Mouse (Mus musculus) forebrain, embryonic 11.5 days (tissue): ENCODE data around the gene Ulk4. TPM values are rescaled to one million over a fixed set of nuclear protein-coding genes. Genes with fewer than 3 reads are reported as not detected.

ENCODE experiments used
- ATAC-seq: fragments of 200-750 bp; cut with Nextera tagmentation; replicated peaks from 2 replicates; pipeline ENCODE4 v1.8.0; 2017; ENCODE audit warnings: moderate TSS enrichment; ENCODE audit not compliant: low FRiP score
- DNase-seq: peaks from one replicate; pipeline ENCODE4 v3.0.0-alpha.2; 2017; ENCODE audit warnings: low spot score
- H3K27ac ChIP-seq: fragments of 300-500 bp; sonication (generic); 2 replicates; pipeline ENCODE4 v1.5.1; 2014; ENCODE audit warnings: low read depth, low read length
- H3K27me3 ChIP-seq: fragments of 300-500 bp; sonication (generic); 2 replicates; pipeline ENCODE4 v1.6.1; 2014; ENCODE audit warnings: mild to moderate bottlenecking, low read length, mixed read lengths; ENCODE audit not compliant: control insufficient read depth, insufficient read depth
- H3K36me3 ChIP-seq: fragments of 300-500 bp; sonication (generic); 2 replicates; pipeline ENCODE4 v1.6.1; 2014; ENCODE audit warnings: mild to moderate bottlenecking, low read length, moderate library complexity, mixed read lengths; ENCODE audit not compliant: control insufficient read depth, insufficient read depth
- H3K4me1 ChIP-seq: fragments of 300-500 bp; sonication (generic); replicated peaks from 2 replicates; pipeline ENCODE4 v1.6.1; 2014; ENCODE audit warnings: low read length, mixed read lengths; ENCODE audit not compliant: control insufficient read depth, insufficient read depth
- H3K4me2 ChIP-seq: fragments of 300-500 bp; sonication (generic); 2 replicates; pipeline ENCODE4 v1.6.1; 2014; ENCODE audit warnings: low read depth, mild to moderate bottlenecking, low read length, moderate library complexity, mixed read lengths; ENCODE audit not compliant: severe bottlenecking
- H3K4me3 ChIP-seq: fragments of 300-500 bp; sonication (generic); 2 replicates; pipeline ENCODE4 v1.5.1; 2014; ENCODE audit warnings: low read depth, low read length
- H3K9ac ChIP-seq: fragments of 300-500 bp; sonication (generic); 2 replicates; pipeline ENCODE4 v1.6.1; 2014; ENCODE audit warnings: low read length
- H3K9me3 ChIP-seq: fragments of 300-500 bp; sonication (generic); 2 replicates; pipeline ENCODE4 v1.6.1; 2016; ENCODE audit warnings: low read length, mixed read lengths; ENCODE audit not compliant: control insufficient read depth
- WGBS: fragments of 180-500 bp; shearing (Covaris S2); extraction: QIAGEN DNeasy Blood & Tissue Kit; methylation state at CpG from one replicate; pipeline ENCODE4 v1.1.7; 2014; 5-methylcytosine and 5-hydroxymethylcytosine counted together
- polyA plus RNA-seq: library from polyadenylated mRNA; unstranded; fragments of >200 nt; fragmentation: Nextera tagmentation; extraction: Ambion mirVana; gene quantifications from 2 replicates; pipeline ENCODE4 v1.2.1, GENCODE M21; 2014

Ulk4 gene
- polyA plus RNA-seq, 1 experiment from 2014 or later, result 163 TPM

- no peaks in the 10 kb centered on the region for H3K9me3 ChIP-seq
- H3K4me2 ChIP-seq, result peak overlapping the region; percentile 89; the same call in 1 of the 2 replicates
- peaks cover 16% of the 10 kb centered on the region for H3K4me1 ChIP-seq
- no peaks in the 10 kb centered on the region for H3K27me3 ChIP-seq
- peak overlapping the region; percentile 94 for H3K4me3 ChIP-seq
- H3K9ac ChIP-seq, result peak overlapping the region; percentile 93
- H3K36me3 ChIP-seq, result no peaks in the 10 kb centered on the region; the same call in 1 of the 2 replicates
- 3% methylated on average over 6 of the region's 58 CpGs for WGBS
- peak overlapping the region; percentile 88 for H3K27ac ChIP-seq
- ATAC-seq (no peak), DNase-seq (no peak)
Observed at GRCm38 (mm10) chr9:120933587-120933885, 343.5 kb downstream of the Ulk4 start.

GRCm38 (mm10) chr9:120932797-120933586, 344.0 kb downstream of the Ulk4 start:
- H3K36me3 ChIP-seq, result no peaks in the 10 kb centered on the region; the same call in 1 of the 2 replicates
- H3K9ac ChIP-seq, result peak overlapping the region; percentile 93
- H3K4me1 ChIP-seq, result peaks cover 16% of the 10 kb centered on the region
- no peaks in the 10 kb centered on the region for H3K9me3 ChIP-seq
- peak overlapping the region; percentile 88 for H3K27ac ChIP-seq
- peak overlapping the region; percentile 6; the same call in 1 of the 2 replicates for H3K4me2 ChIP-seq
- H3K4me3 ChIP-seq, result peak overlapping the region; percentile 94
- H3K27me3 ChIP-seq, result no peaks in the 10 kb centered on the region
- DNase-seq (peak; percentile 99), ATAC-seq (peak; percentile 86)
- 6% methylated on average over 57 of the region's 78 CpGs for WGBS

GRCm38 (mm10) chr9:120932371-120932770, 344.6 kb downstream of the Ulk4 start:
- no peaks in the 10 kb centered on the region for H3K9me3 ChIP-seq
- H3K4me3 ChIP-seq, result no peak overlapping the region
- 18% methylated on average over 6 of the region's 6 CpGs for WGBS
- H3K27me3 ChIP-seq, result no peaks in the 10 kb centered on the region
- peaks cover 10% of the 10 kb centered on the region for H3K4me1 ChIP-seq
- H3K4me2 ChIP-seq, result peak overlapping the region; percentile 6; the same call in 1 of the 2 replicates
- H3K27ac ChIP-seq, result no peak overlapping the region
- no peak for ATAC-seq
- H3K9ac ChIP-seq, result no peak overlapping the region
- no peaks in the 10 kb centered on the region for H3K36me3 ChIP-seq
- DNase-seq, result peak; percentile 58

- Histone ChIP-seq H3K9ac (no peak overlapping the region), H3K36me3 (no peaks in the 10 kb centered on the region), H3K9me3 (no peaks in the 10 kb centered on the region), H3K4me1 (peaks cover 7% of the 10 kb centered on the region), H3K4me2 (no peak overlapping the region), H3K27ac (no peak overlapping the region), H3K4me3 (no peak overlapping the region), H3K27me3 (no peaks in the 10 kb centered on the region)
- DNase-seq (no peak), ATAC-seq (no peak)
- WGBS, result 59% methylated on average over 8 of the region's 8 CpGs
Observed at GRCm38 (mm10) chr9:120930811-120931210, 346.2 kb downstream of the Ulk4 start.

GRCm38 (mm10) chr9:120930021-120930420, 347.0 kb downstream of the Ulk4 start:
- Histone ChIP-seq H3K9ac (no peak overlapping the region), H3K27ac (no peak overlapping the region), H3K36me3 (no peaks in the 10 kb centered on the region), H3K4me1 (peaks cover 2% of the 10 kb centered on the region; the same call in 1 of the 2 replicates), H3K4me2 (no peak overlapping the region), H3K9me3 (no peaks in the 10 kb centered on the region), H3K4me3 (no peak overlapping the region), H3K27me3 (0 out of 2 replicates have a peak, but pooled peaks cover 2% of the 10 kb centered on the region)
- WGBS, result 88% methylated on average over 12 of the region's 12 CpGs
- ATAC-seq, result no peak
- no peak for DNase-seq

DNA sequence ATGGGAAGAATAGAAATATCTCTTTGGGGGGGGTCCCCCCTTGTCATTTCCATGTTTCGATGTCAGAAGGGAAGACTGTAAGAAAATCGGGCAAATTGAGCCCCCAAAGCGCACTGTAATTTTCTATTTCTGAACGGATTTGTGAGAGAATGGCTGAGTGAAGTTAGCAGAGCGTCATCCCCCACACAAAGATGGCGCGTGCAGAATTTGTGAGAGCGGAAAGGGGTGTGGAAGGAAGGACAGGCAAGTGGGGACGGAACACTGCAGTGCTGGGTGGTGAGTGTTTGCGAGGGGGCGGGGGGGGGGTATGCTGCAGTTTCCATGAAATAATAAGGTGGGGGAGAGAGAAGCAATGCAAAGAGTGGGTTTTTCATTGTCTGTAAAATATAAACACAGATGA, 347.9 kb downstream of the Ulk4 start, which contains the start of gene Ctnnb1:
Ctnnb1 (plus strand) TSS at position 136 of the 400 bp plus-strand sequence.
- H3K27ac ChIP-seq, result no peak within 1 kb of the TSS
- H3K4me3 ChIP-seq, result no peak within 1 kb of the TSS
- H3K4me1 ChIP-seq, result peaks cover 2% of the 10 kb centered on the region; the same call in 1 of the 2 replicates
- ATAC-seq, result no peak
- no peaks in the 10 kb centered on the region for H3K36me3 ChIP-seq
- no peak within 1 kb of the TSS for H3K4me2 ChIP-seq
- WGBS, result 44% methylated on average over 11 of the region's 11 CpGs
- no peak within 1 kb of the TSS for H3K9ac ChIP-seq
- no peaks in the 10 kb centered on the region for H3K9me3 ChIP-seq
- DNase-seq, result no peak
- 0 out of 2 replicates have a peak, but pooled peaks cover 2% of the 10 kb centered on the region for H3K27me3 ChIP-seq

- Histone ChIP-seq H3K9ac (no peak overlapping the region), H3K36me3 (no peaks in the 10 kb centered on the region), H3K4me2 (no peak overlapping the region), H3K4me1 (no peaks in the 10 kb centered on the region; the same call in 1 of the 2 replicates), H3K9me3 (no peaks in the 10 kb centered on the region), H3K27me3 (0 out of 2 replicates have a peak, but pooled peaks cover 2% of the 10 kb centered on the region), H3K4me3 (no peak overlapping the region), H3K27ac (no peak overlapping the region)
- 30% methylated on average over 9 of the region's 9 CpGs for WGBS
- DNase-seq (no peak), ATAC-seq (no peak)
Observed at GRCm38 (mm10) chr9:120926939-120927606, 349.9 kb downstream of the Ulk4 start.

DNA sequence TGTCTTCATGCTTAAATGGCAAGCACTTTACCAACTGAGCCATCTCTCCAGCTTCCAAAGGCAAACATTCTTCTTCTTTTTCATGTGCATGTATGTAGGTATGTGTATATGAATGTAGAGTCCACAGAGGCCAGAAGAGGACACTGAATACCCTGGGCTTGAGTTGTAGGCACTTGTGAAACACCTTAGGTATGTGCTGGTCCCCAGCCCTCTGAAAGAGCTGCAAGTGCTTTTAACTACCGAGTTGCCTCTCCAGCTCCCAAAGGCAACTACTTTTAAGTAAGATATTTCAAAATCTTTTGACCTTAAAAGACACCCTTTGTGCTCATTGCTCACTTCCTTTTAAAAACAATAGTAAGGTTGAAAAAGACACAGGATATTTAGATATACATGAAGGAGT, 350.9 kb downstream of the Ulk4 start:
- no peaks in the 10 kb centered on the region; the same call in 1 of the 2 replicates for H3K4me1 ChIP-seq
- no peak overlapping the region for H3K4me2 ChIP-seq
- H3K9ac ChIP-seq, result no peak overlapping the region
- WGBS, result 74% methylated on average over 1 of the region's 1 CpGs
- H3K27me3 ChIP-seq, result 0 out of 2 replicates have a peak, but pooled peaks cover 2% of the 10 kb centered on the region
- H3K4me3 ChIP-seq, result no peak overlapping the region
- no peaks in the 10 kb centered on the region for H3K9me3 ChIP-seq
- DNase-seq (no peak), ATAC-seq (no peak)
- no peak overlapping the region for H3K27ac ChIP-seq
- no peaks in the 10 kb centered on the region for H3K36me3 ChIP-seq
